Mouse (Mus musculus) macrophage (primary cell): ENCODE results near the gene Morc4. TPM values are rescaled to one million over a fixed set of nuclear protein-coding genes. Genes with fewer than 3 reads are reported as not detected.

Experiments
- H3K27ac ChIP-seq: fragments of 350-480 bp; formaldehyde crosslinking; 2 replicates; pipeline ENCODE4 v1.9.0; 2021
- H3K36me3 ChIP-seq: fragments of 350-480 bp; formaldehyde crosslinking; 2 replicates; pipeline ENCODE4 v1.9.0; 2021; ENCODE audit errors: inconsistent target
- H3K4me3 ChIP-seq: fragments of 350-480 bp; formaldehyde crosslinking; 2 replicates; pipeline ENCODE4 v1.9.0; 2021; ENCODE audit errors: inconsistent target
- H3K79me2 ChIP-seq: fragments of 350-480 bp; formaldehyde crosslinking; 2 replicates; pipeline ENCODE4 v1.9.0; 2021; ENCODE audit errors: inconsistent target
- WGBS: methylation state at CpG from one replicate; pipeline ENCODE4 v1.1.7; 2026; ENCODE audit warnings: inconsistent platforms; ENCODE audit not compliant: missing documents; 5-methylcytosine and 5-hydroxymethylcytosine counted together
- polyA plus RNA-seq: library from polyadenylated mRNA; stranded (reverse); fragments of 250-400 nt; gene quantifications from 3 replicates; pipeline ENCODE4 v1.2.4, GENCODE M21; 2018; ENCODE audit warnings: inconsistent platforms

Morc4 gene
- polyA plus RNA-seq, 1 experiment from 2014 or later, result 0.75 TPM

DNA sequence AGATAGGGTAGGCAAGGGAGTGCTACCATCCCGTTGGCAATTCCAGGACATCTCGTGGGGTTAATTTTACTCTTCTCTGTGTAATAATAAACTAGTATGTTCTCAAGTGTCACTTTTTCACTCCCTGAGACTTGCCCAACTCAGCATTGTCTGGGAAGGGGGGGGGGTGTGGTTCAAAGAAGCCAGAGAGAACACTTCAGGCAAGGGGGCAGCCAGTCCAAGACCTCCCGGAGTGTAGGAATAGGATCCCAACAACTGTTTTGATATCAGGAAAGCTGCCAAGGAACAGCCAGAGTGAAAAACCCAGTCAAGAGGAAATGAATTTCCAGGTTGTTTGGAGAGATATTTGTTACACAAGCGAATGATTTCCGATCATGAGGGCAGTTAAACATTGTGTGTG is 56.3 kb downstream of the Morc4 start:
- Histone ChIP-seq H3K27ac (no peak overlapping the region), H3K4me3 (no peak overlapping the region), H3K79me2 (no peaks in the 10 kb centered on the region), H3K36me3 (no peaks in the 10 kb centered on the region)
- WGBS, result 85% methylated on average over 5 of the region's 5 CpGs

GRCm38 (mm10) chrX:139814018-139814635 is 57.4 kb downstream of the Morc4 start:
- 49% methylated on average over 8 of the region's 8 CpGs for WGBS
- Histone ChIP-seq H3K79me2 (no peaks in the 10 kb centered on the region), H3K4me3 (no peak overlapping the region), H3K36me3 (no peaks in the 10 kb centered on the region), H3K27ac (no peak overlapping the region)

DNA sequence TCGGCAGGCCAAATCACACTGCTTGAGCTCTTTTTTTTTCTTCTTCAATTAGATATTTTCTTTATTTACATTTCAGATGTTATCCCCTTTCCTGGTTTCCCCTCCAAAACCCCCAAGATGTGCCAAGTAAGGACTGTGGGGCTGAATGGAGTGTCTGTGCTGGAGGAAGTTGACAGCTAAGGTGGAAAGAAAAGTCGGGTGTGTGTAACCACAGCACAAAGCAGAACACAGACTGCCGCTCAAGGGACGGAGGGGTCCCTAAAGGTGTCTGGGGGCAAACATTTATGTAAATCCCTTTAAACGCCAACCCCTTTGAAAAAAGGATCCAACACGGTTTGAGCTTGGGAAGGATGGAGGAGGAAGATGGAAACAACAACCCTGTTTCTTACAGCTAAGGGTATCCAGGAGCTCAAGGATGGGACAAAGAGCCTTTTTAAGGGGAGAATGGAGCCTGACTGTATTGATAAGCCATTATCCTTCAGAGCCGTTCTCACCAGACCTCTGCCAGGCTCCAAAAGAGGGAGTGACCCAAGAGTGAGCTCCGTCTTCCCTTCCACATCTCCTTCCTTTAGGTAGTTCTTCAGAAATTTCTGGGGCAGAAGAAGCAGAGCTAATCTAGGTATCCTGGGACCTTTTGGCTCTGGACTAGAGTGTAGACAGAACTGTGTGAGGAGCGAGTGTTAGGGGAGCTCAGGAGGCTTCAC is 58.0 kb downstream of the Morc4 start:
- no peaks in the 10 kb centered on the region for H3K36me3 ChIP-seq
- WGBS, result 61% methylated on average over 9 of the region's 9 CpGs
- no peak overlapping the region for H3K4me3 ChIP-seq
- H3K79me2 ChIP-seq, result no peaks in the 10 kb centered on the region
- H3K27ac ChIP-seq, result no peak overlapping the region

DNA sequence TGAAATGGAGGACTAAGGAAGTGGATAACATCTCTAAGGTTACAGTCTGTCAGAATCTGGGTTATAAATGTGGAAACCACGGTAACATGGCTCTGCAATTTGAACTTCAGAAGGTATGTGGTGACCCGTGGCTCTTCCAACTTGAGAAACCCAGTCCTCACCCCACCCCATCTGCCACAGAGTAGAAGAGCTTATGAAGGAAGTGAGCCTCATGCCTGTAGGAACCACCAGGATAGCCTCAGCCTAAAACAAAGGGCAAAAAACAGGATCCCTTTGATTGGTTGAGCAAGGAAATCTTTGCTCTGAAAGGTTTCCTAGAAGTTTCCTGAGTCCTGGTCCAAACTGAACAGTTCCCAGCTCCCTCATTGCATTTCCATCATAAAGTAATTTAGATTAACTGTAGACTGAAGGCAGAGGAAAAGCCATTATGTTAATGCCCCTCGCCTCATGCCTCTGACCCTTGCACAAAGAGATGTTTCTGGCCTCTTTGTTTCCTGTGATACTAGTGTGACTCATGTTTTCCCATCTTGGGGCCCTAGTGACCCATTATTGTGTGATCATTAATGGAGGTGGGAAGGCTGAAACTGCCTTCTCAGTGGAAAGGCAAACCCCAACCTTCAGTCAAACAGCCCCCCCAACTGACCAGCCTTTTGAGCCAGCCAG is 58.7 kb downstream of the Morc4 start:
- no peak overlapping the region for H3K4me3 ChIP-seq
- no peaks in the 10 kb centered on the region for H3K36me3 ChIP-seq
- no peaks in the 10 kb centered on the region for H3K79me2 ChIP-seq
- no peak overlapping the region for H3K27ac ChIP-seq
- 60% methylated on average over 3 of the region's 3 CpGs for WGBS

- H3K27ac ChIP-seq, result no peak overlapping the region
- H3K79me2 ChIP-seq, result no peaks in the 10 kb centered on the region
- no peak overlapping the region for H3K4me3 ChIP-seq
- 90% methylated on average over 10 of the region's 10 CpGs for whole genome bisulfite sequencing
- H3K36me3 ChIP-seq, result no peaks in the 10 kb centered on the region
Measured at GRCm38 (mm10) chrX:139808501-139808900, 63.0 kb downstream of the Morc4 start.

GRCm38 (mm10) chrX:139808085-139808484 is 63.4 kb downstream of the Morc4 start:
- H3K27ac ChIP-seq, result no peak overlapping the region
- 85% methylated on average over 4 of the region's 4 CpGs for WGBS
- H3K4me3 ChIP-seq, result no peak overlapping the region

GRCm38 (mm10) chrX:139807391-139807790 is 64.1 kb downstream of the Morc4 start:
- Histone ChIP-seq H3K36me3 (no peaks in the 10 kb centered on the region), H3K27ac (no peak overlapping the region), H3K4me3 (no peak overlapping the region), H3K79me2 (no peaks in the 10 kb centered on the region)
- 37% methylated on average over 2 of the region's 2 CpGs for WGBS

More at GRCm38 (mm10) chrX:139808085-139808484, 63.4 kb downstream of the Morc4 start:
- H3K79me2 ChIP-seq, result no peaks in the 10 kb centered on the region
- no peaks in the 10 kb centered on the region for H3K36me3 ChIP-seq

DNA sequence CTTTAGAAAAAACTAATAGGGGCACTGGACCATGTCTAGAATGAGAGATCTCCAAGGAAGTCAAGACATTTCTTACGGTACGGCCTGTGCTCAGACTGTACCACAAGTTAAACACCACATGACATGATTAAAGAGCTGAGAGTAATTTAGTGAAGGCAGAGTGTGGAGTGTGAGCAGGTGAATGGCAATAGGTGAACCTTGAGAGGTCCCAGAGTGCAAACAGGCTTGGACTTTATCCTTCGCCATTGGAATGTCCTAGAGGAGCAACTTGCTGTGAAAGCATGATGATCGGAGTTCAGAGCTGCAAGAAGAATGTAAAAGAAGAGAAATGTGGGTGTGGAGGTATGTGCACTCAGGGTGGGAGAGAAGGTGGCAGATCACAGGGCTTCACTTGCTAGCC is 65.6 kb downstream of the Morc4 start:
- H3K79me2 ChIP-seq, result no peaks in the 10 kb centered on the region
- no peaks in the 10 kb centered on the region for H3K36me3 ChIP-seq
- H3K27ac ChIP-seq, result no peak overlapping the region
- WGBS, result 94% methylated on average over 2 of the region's 4 CpGs
- H3K4me3 ChIP-seq, result no peak overlapping the region

- WGBS, result 65% methylated on average over 2 of the region's 2 CpGs
- Histone ChIP-seq H3K4me3 (no peak overlapping the region), H3K36me3 (no peaks in the 10 kb centered on the region)
Measured at GRCm38 (mm10) chrX:139803028-139803427, 68.4 kb downstream of the Morc4 start.

GRCm38 (mm10) chrX:139800406-139800878 is 71.0 kb downstream of the Morc4 start, which contains the start of gene Cldn2:
Gene Cldn2 (plus strand): TSS chrX:139800828.
- H3K79me2 ChIP-seq, result no peaks in the 10 kb centered on the region
- 67% methylated on average over 8 of the region's 8 CpGs for WGBS
- H3K36me3 ChIP-seq, result no peaks in the 10 kb centered on the region
- H3K4me3 ChIP-seq, result no peak within 1 kb of the TSS
- no peak within 1 kb of the TSS for H3K27ac ChIP-seq

More at GRCm38 (mm10) chrX:139803028-139803427, 68.4 kb downstream of the Morc4 start:
- no peak overlapping the region for H3K27ac ChIP-seq
- H3K79me2 ChIP-seq, result no peaks in the 10 kb centered on the region

DNA sequence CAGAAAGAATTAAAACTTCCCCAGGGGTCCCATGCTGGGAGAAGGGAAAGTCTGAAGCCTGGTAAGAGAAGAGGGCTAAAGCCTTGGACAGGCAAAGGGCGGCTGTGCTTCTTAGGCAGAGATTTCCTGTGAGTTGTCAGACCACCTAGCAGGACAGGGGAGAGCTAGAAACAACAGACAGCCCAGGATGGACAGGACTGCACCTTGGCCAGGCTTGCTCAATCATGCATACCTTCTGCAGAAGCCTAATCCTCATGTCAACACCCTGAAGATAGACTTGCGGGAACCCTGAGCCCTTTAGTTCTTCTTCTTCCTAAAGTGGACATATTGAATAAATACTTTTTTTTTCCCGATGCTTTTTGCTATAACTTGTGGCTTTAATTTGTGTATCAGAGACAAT is 71.5 kb downstream of the Morc4 start:
- WGBS, result 78% methylated on average over 3 of the region's 3 CpGs
- Histone ChIP-seq H3K79me2 (no peaks in the 10 kb centered on the region), H3K4me3 (no peak overlapping the region), H3K36me3 (no peaks in the 10 kb centered on the region), H3K27ac (no peak overlapping the region)

DNA sequence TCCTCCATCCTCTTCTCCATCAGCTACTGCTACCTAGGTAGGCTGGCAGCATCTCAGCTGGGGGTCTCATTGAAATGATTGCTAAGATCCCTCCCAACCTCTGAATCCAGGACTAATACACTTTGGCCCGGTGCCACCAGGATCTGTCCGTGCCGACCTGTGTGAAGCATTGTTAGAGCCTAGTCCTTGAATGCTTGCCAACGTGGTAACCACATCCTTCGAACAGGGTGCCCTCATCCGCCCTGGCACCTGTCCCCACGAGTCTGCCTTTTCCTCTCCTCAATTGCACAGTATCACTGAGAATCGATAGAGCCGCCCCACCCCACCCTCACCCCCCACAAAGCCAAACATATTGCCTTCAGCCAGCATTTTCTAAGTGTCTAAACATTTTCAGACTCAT is 73.6 kb downstream of the Morc4 start:
- Histone ChIP-seq H3K27ac (no peak overlapping the region), H3K4me3 (no peak overlapping the region), H3K79me2 (no peaks in the 10 kb centered on the region), H3K36me3 (no peaks in the 10 kb centered on the region)
- 28% methylated on average over 9 of the region's 9 CpGs for WGBS

DNA sequence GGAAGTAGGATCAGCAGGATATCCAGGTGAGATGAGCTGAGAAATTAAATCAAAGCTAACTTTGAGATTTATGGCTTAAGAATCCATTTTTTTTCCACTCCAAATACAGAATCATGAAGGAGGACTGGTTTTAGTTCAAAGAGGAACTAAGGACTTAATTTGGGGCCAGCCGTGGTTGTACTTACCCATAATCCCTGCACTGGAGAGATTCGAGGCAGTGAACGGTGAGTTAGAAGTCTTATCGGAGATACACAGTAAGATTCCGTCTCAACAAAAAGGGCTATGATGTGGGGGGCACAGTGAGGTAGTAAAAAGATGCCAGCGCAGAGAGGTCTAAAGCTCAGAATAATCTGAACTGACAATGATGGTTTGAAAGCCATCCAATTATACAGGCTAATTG is 75.4 kb downstream of the Morc4 start:
- Histone ChIP-seq H3K4me3 (no peak overlapping the region), H3K27ac (no peak overlapping the region), H3K79me2 (no peaks in the 10 kb centered on the region), H3K36me3 (no peaks in the 10 kb centered on the region)
- 27% methylated on average over 6 of the region's 6 CpGs for WGBS

- no peak overlapping the region for H3K27ac ChIP-seq
- H3K79me2 ChIP-seq, result no peaks in the 10 kb centered on the region
- H3K4me3 ChIP-seq, result no peak overlapping the region
- H3K36me3 ChIP-seq, result no peaks in the 10 kb centered on the region
- WGBS, result 91% methylated on average over 7 of the region's 7 CpGs
Measured at GRCm38 (mm10) chrX:139794072-139794845, 77.2 kb downstream of the Morc4 start.
